Mouse (Mus musculus): ENCODE results near the gene 4930590J08Rik. TPM values are rescaled to one million over a fixed set of nuclear protein-coding genes. Genes with fewer than 3 reads are reported as not detected.
"Not testable (repeated sequence)": the region's sequence is repeated elsewhere in the genome, so short reads cannot be mapped to it uniquely, and the experiment has no call there.

The 4930590J08Rik gene
- polyA plus RNA-seq, 2 experiments, result 0.43 to 0.87 TPM

GRCm38 (mm10) chr6:91931231-91931630 lies 28.6 kb downstream of the 4930590J08Rik start:
- DNase-seq (ENCODE audit: low spot score), result no peak
- 75% methylated on average over 5 of the region's 5 CpGs for WGBS
- no peak overlapping the region for H3K4me2 ChIP-seq (replicated peaks; ENCODE audit: low read depth, low read length, severe bottlenecking)
- no peak overlapping the region for H3K9ac ChIP-seq (ENCODE audit: low read depth, low read length, severe bottlenecking)
- no peak overlapping the region for H3K4me3 ChIP-seq (replicated peaks; ENCODE audit: low read length)
- no peaks in the 10 kb centered on the region; the same call in 1 of the 2 replicates for H3K4me1 ChIP-seq (ENCODE audit: control insufficient read depth, insufficient read depth, low read length)
- no peak for TF ChIP-seq POLR2A (IDR thresholded peaks at IDR 0.05; ENCODE audit: borderline replicate concordance, extremely low read depth, insufficient read depth, insufficient read length)
- H3K27ac ChIP-seq (replicated peaks; ENCODE audit: low read depth, low read length), result no peak overlapping the region
- no peaks in the 10 kb centered on the region for H3K9me3 ChIP-seq (ENCODE audit: control insufficient read depth, low read length)
- H3K27me3 ChIP-seq (ENCODE audit: control insufficient read depth, insufficient read depth, low read length), result no peaks in the 10 kb centered on the region
- no peak for ATAC-seq (ENCODE audit: low FRiP score, low read depth)
- H3K36me3 ChIP-seq (ENCODE audit: control insufficient read depth, insufficient read depth, low read length), result no peaks in the 10 kb centered on the region

- no peaks in the 10 kb centered on the region for H3K9me3 ChIP-seq (ENCODE audit: control insufficient read depth, low read length)
- 53% methylated on average over 4 of the region's 4 CpGs for WGBS
- ATAC-seq (ENCODE audit: low FRiP score, low read depth) (no peak), DNase-seq (ENCODE audit: low spot score) (no peak)
- no peaks in the 10 kb centered on the region for H3K36me3 ChIP-seq (ENCODE audit: control insufficient read depth, insufficient read depth, low read length)
- H3K4me2 ChIP-seq (replicated peaks; ENCODE audit: low read depth, low read length, severe bottlenecking), result no peak overlapping the region
- H3K9ac ChIP-seq (ENCODE audit: low read depth, low read length, severe bottlenecking), result no peak overlapping the region
- H3K27me3 ChIP-seq (ENCODE audit: control insufficient read depth, insufficient read depth, low read length), result no peaks in the 10 kb centered on the region
- TF ChIP-seq POLR2A (IDR thresholded peaks at IDR 0.05; ENCODE audit: borderline replicate concordance, extremely low read depth, insufficient read depth, insufficient read length), result no peak
- H3K4me3 ChIP-seq (replicated peaks; ENCODE audit: low read length), result no peak overlapping the region
- H3K4me1 ChIP-seq (ENCODE audit: control insufficient read depth, insufficient read depth, low read length), result no peaks in the 10 kb centered on the region
- H3K27ac ChIP-seq (replicated peaks; ENCODE audit: low read depth, low read length), result no peak overlapping the region
Observed at GRCm38 (mm10) chr6:91938491-91938890, 35.9 kb downstream of the 4930590J08Rik start.

- TF ChIP-seq POLR2A (IDR thresholded peaks at IDR 0.05; ENCODE audit: borderline replicate concordance, extremely low read depth, insufficient read depth, insufficient read length), result no peak
- Histone ChIP-seq H3K4me3 (replicated peaks; ENCODE audit: low read length) (no peak overlapping the region), H3K4me1 (ENCODE audit: control insufficient read depth, insufficient read depth, low read length) (no peaks in the 10 kb centered on the region), H3K27me3 (ENCODE audit: control insufficient read depth, insufficient read depth, low read length) (no peaks in the 10 kb centered on the region), H3K27ac (replicated peaks; ENCODE audit: low read depth, low read length) (no peak overlapping the region), H3K4me2 (replicated peaks; ENCODE audit: low read depth, low read length, severe bottlenecking) (no peak overlapping the region), H3K9me3 (ENCODE audit: control insufficient read depth, low read length) (no peaks in the 10 kb centered on the region), H3K9ac (ENCODE audit: low read depth, low read length, severe bottlenecking) (no peak overlapping the region), H3K36me3 (ENCODE audit: control insufficient read depth, insufficient read depth, low read length) (no peaks in the 10 kb centered on the region)
- DNase-seq (ENCODE audit: low spot score) (no peak), ATAC-seq (ENCODE audit: low FRiP score, low read depth) (no peak)
- WGBS, result 56% methylated on average over 2 of the region's 2 CpGs
Observed at GRCm38 (mm10) chr6:91948426-91948825, 45.8 kb downstream of the 4930590J08Rik start.

- H3K9ac ChIP-seq (ENCODE audit: low read depth, low read length, severe bottlenecking); DNase-seq (ENCODE audit: low spot score); ATAC-seq (ENCODE audit: low FRiP score, low read depth); H3K36me3 ChIP-seq (ENCODE audit: control insufficient read depth, insufficient read depth, low read length); H3K27me3 ChIP-seq (ENCODE audit: control insufficient read depth, insufficient read depth, low read length); H3K27ac ChIP-seq (replicated peaks; ENCODE audit: low read depth, low read length); H3K4me1 ChIP-seq (ENCODE audit: control insufficient read depth, insufficient read depth, low read length); H3K9me3 ChIP-seq (ENCODE audit: control insufficient read depth, low read length); H3K4me3 ChIP-seq (replicated peaks; ENCODE audit: low read length); H3K4me2 ChIP-seq (replicated peaks; ENCODE audit: low read depth, low read length, severe bottlenecking): not testable (repeated sequence)
- WGBS, result 25% methylated on average over 1 of the region's 8 CpGs
Observed at GRCm38 (mm10) chr6:91958015-91958414, 55.4 kb downstream of the 4930590J08Rik start.

- Histone ChIP-seq H3K27me3 (ENCODE audit: control insufficient read depth, insufficient read depth, low read length) (no peaks in the 10 kb centered on the region), H3K4me3 (replicated peaks; ENCODE audit: low read length) (no peak overlapping the region), H3K9me3 (ENCODE audit: control insufficient read depth, low read length) (no peaks in the 10 kb centered on the region), H3K4me2 (replicated peaks; ENCODE audit: low read depth, low read length, severe bottlenecking) (no peak overlapping the region), H3K4me1 (ENCODE audit: control insufficient read depth, insufficient read depth, low read length) (0 out of 2 replicates have a peak, but pooled peaks cover 3% of the 10 kb centered on the region), H3K9ac (ENCODE audit: low read depth, low read length, severe bottlenecking) (no peak overlapping the region), H3K27ac (replicated peaks; ENCODE audit: low read depth, low read length) (peak overlapping the region; percentile 9; the same call in 1 of the 2 replicates), H3K36me3 (ENCODE audit: control insufficient read depth, insufficient read depth, low read length) (no peaks in the 10 kb centered on the region)
- no peak for ATAC-seq (ENCODE audit: low FRiP score, low read depth)
- WGBS, result 41% methylated on average over 8 of the region's 8 CpGs
- TF ChIP-seq POLR2A (IDR thresholded peaks at IDR 0.05; ENCODE audit: borderline replicate concordance, extremely low read depth, insufficient read depth, insufficient read length), result no peak
- DNase-seq (ENCODE audit: low spot score), result no peak
Observed at GRCm38 (mm10) chr6:91960028-91960811, 57.6 kb downstream of the 4930590J08Rik start.
